Mouse (Mus musculus) kidney, postnatal 0 days (tissue): ENCODE results near the gene Zfp800. TPM values are rescaled to one million over a fixed set of nuclear protein-coding genes. Genes with fewer than 3 reads are reported as not detected.

ENCODE experiments used
- ATAC-seq: fragments of 200-750 bp; cut with Nextera tagmentation; replicated peaks from 2 replicates; pipeline ENCODE4 v1.8.0; 2017; ENCODE audit warnings: low read depth, moderate number of reproducible peaks, moderate TSS enrichment, moderate library complexity; ENCODE audit not compliant: low FRiP score
- DNase-seq: peaks from one replicate; pipeline ENCODE4 v3.0.0-alpha.2; 2016; ENCODE audit warnings: low spot score
- H3K27ac ChIP-seq: fragments of 300-500 bp; sonication (generic); 2 replicates; pipeline ENCODE4 v1.5.1; 2014; ENCODE audit warnings: mild to moderate bottlenecking
- H3K27me3 ChIP-seq: fragments of 300-500 bp; sonication (generic); 2 replicates; pipeline ENCODE4 v1.6.1; 2014; ENCODE audit warnings: low read length, mixed read lengths; ENCODE audit not compliant: insufficient read depth
- H3K36me3 ChIP-seq: fragments of 300-500 bp; sonication (generic); 2 replicates; pipeline ENCODE4 v1.6.1; 2014; ENCODE audit warnings: low read length, mixed read lengths; ENCODE audit not compliant: insufficient read depth
- H3K4me1 ChIP-seq: fragments of 300-500 bp; sonication (generic); replicated peaks from 2 replicates; pipeline ENCODE4 v1.6.1; 2014; ENCODE audit warnings: antibody characterized with exemption, low read length, mixed read lengths; ENCODE audit not compliant: insufficient read depth
- H3K4me2 ChIP-seq: fragments of 300-500 bp; sonication (generic); 2 replicates; pipeline ENCODE4 v1.6.1; 2014; ENCODE audit warnings: mild to moderate bottlenecking, low read length, moderate library complexity, mixed read lengths
- H3K4me3 ChIP-seq: fragments of 300-500 bp; sonication (generic); replicated peaks from 2 replicates; pipeline ENCODE4 v1.5.1; 2014; ENCODE audit warnings: low read depth, low read length
- H3K9ac ChIP-seq: fragments of 300-500 bp; sonication (generic); 2 replicates; pipeline ENCODE4 v1.6.1; 2014; ENCODE audit warnings: low read depth, low read length
- H3K9me3 ChIP-seq: fragments of 300-500 bp; sonication (generic); replicated peaks from 2 replicates; pipeline ENCODE4 v1.6.1; 2016; ENCODE audit warnings: low read length, inconsistent platforms, mixed read lengths
- CTCF ChIP-seq: IDR thresholded peaks from 2 replicates; pipeline ENCODE4 v1.5.1; 2016; ENCODE audit warnings: antibody characterized with exemption, low read depth, mild to moderate bottlenecking, moderate library complexity
- WGBS: fragments of 180-500 bp; shearing (Covaris S2); extraction: QIAGEN DNeasy Blood & Tissue Kit; methylation state at CpG from one replicate; pipeline ENCODE4 v1.1.7; 2014; 5-methylcytosine and 5-hydroxymethylcytosine counted together
- polyA plus RNA-seq: library from polyadenylated mRNA; unstranded; fragments of >200 nt; fragmentation: Nextera tagmentation; extraction: Ambion mirVana; gene quantifications from 2 replicates; pipeline ENCODE4 v1.2.1, GENCODE M21; 2015

Gene Zfp800
- polyA plus RNA-seq, 1 experiment from 2014 or later, result 24.4 TPM

DNA sequence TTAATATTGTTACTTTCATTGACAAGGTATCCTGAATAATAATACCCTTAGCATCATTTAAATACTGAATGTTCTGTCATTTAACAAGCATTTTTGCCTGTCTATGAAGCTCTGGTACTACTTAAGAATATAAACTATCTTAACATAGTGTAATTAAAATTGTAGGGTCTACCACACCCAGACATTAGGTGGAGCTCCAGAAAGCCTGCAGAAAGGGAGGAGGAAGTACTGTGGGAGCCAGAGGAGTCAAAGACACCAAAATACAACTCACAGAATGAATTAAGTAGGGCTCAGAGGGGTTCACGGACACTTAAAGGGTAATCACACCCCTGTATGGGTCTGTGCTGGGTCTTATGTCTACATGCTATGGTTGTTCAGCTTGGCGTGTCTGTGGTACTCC is 149.6 kb downstream of the Zfp800 start:
- Histone ChIP-seq H3K9me3 (no peaks in the 10 kb centered on the region), H3K4me3 (no peak overlapping the region), H3K27ac (no peak overlapping the region), H3K4me1 (no peaks in the 10 kb centered on the region), H3K36me3 (peaks cover 6% of the 10 kb centered on the region), H3K27me3 (no peaks in the 10 kb centered on the region), H3K4me2 (no peak overlapping the region), H3K9ac (no peak overlapping the region)
- WGBS, result 85% methylated on average over 2 of the region's 2 CpGs
- ATAC-seq, result no peak
- no peak for DNase-seq
- no peak for TF ChIP-seq CTCF

GRCm38 (mm10) chr6:28232618-28233361 is 165.0 kb downstream of the Zfp800 start:
- Histone ChIP-seq H3K27me3 (no peaks in the 10 kb centered on the region), H3K9ac (no peak overlapping the region), H3K4me1 (no peaks in the 10 kb centered on the region), H3K27ac (no peak overlapping the region), H3K4me2 (no peak overlapping the region), H3K9me3 (no peaks in the 10 kb centered on the region), H3K4me3 (no peak overlapping the region), H3K36me3 (peaks cover 6% of the 10 kb centered on the region)
- no peak for TF ChIP-seq CTCF
- ATAC-seq, result no peak
- 90% methylated on average over 7 of the region's 7 CpGs for WGBS
- DNase-seq, result no peak

- DNase-seq (no peak), ATAC-seq (no peak)
- no peak overlapping the region for H3K9ac ChIP-seq
- H3K4me1 ChIP-seq, result no peaks in the 10 kb centered on the region
- H3K27ac ChIP-seq, result no peak overlapping the region
- H3K36me3 ChIP-seq, result peaks cover 6% of the 10 kb centered on the region
- H3K9me3 ChIP-seq, result no peaks in the 10 kb centered on the region
- 75% methylated on average over 3 of the region's 3 CpGs for WGBS
- H3K4me2 ChIP-seq, result no peak overlapping the region
- no peak overlapping the region for H3K4me3 ChIP-seq
- TF ChIP-seq CTCF, result no peak
- H3K27me3 ChIP-seq, result no peaks in the 10 kb centered on the region
Observed at GRCm38 (mm10) chr6:28228085-28228484, 169.7 kb downstream of the Zfp800 start.

GRCm38 (mm10) chr6:28221017-28221416 is 176.8 kb downstream of the Zfp800 start:
- DNase-seq (no peak), ATAC-seq (no peak)
- no peaks in the 10 kb centered on the region for H3K4me1 ChIP-seq
- H3K36me3 ChIP-seq, result no peaks in the 10 kb centered on the region
- no peak overlapping the region for H3K9ac ChIP-seq
- H3K9me3 ChIP-seq, result no peaks in the 10 kb centered on the region
- H3K4me2 ChIP-seq, result no peak overlapping the region
- H3K4me3 ChIP-seq, result no peak overlapping the region
- H3K27ac ChIP-seq, result no peak overlapping the region
- no peaks in the 10 kb centered on the region for H3K27me3 ChIP-seq
- no peak for TF ChIP-seq CTCF
- 77% methylated on average over 4 of the region's 4 CpGs for WGBS

- Histone ChIP-seq H3K27me3 (no peaks in the 10 kb centered on the region), H3K9ac (no peak overlapping the region), H3K36me3 (no peaks in the 10 kb centered on the region), H3K4me3 (no peak overlapping the region), H3K4me2 (no peak overlapping the region), H3K4me1 (no peaks in the 10 kb centered on the region), H3K27ac (no peak overlapping the region), H3K9me3 (no peaks in the 10 kb centered on the region)
- no peak for DNase-seq
- 77% methylated on average over 8 of the region's 8 CpGs for WGBS
- TF ChIP-seq CTCF, result no peak
- ATAC-seq, result no peak
Observed at GRCm38 (mm10) chr6:28218386-28218785, 179.4 kb downstream of the Zfp800 start.

- no peaks in the 10 kb centered on the region for H3K27me3 ChIP-seq
- no peak overlapping the region for H3K27ac ChIP-seq
- peak overlapping the region; percentile 65 for H3K4me3 ChIP-seq
- no peaks in the 10 kb centered on the region for H3K36me3 ChIP-seq
- peak; percentile 37; the same call in 1 of the 2 replicates for TF ChIP-seq CTCF
- ATAC-seq (peak; percentile 88), DNase-seq (peak; percentile 70)
- H3K4me2 ChIP-seq, result peak overlapping the region; percentile 98
- no peaks in the 10 kb centered on the region for H3K9me3 ChIP-seq
- no peaks in the 10 kb centered on the region for H3K4me1 ChIP-seq
- WGBS, result under 1% methylated on average over 87 of the region's 87 CpGs
- peak overlapping the region; percentile 66 for H3K9ac ChIP-seq
Observed at GRCm38 (mm10) chr6:28215268-28215954, 182.4 kb downstream of the Zfp800 start.
